Mouse (Mus musculus) small intestine, adult 2 months (tissue): ENCODE data around the gene Mpped2.

Source experiments
- CTCF ChIP-seq: fragments of 200-500 bp; IDR thresholded peaks from 2 replicates; pipeline ENCODE4 v1.5.1; 2012; ENCODE audit warnings: low read depth, mild to moderate bottlenecking, control low read depth, inconsistent platforms, low read length, moderate library complexity, mixed read lengths; ENCODE audit not compliant: insufficient replicate concordance, insufficient read length; ENCODE audit errors: extremely low read depth
- POLR2A ChIP-seq: fragments of 200-500 bp; IDR thresholded peaks from 2 replicates; pipeline ENCODE4 v1.6.1; 2012; ENCODE audit warnings: low read depth, mild to moderate bottlenecking, control low read depth, inconsistent platforms, low read length, moderate library complexity

- TF ChIP-seq CTCF (no peak), POLR2A (no peak)
These were observed 18.8 kb upstream of the Mpped2 start for GRCm38 (mm10) chr2:106674319-106674718.
